Mouse (Mus musculus) gastrocnemius, postnatal 14 days (tissue): ENCODE measurements around the gene Zfp109. TPM values are rescaled to one million over a fixed set of nuclear protein-coding genes. Genes with fewer than 3 reads are reported as not detected.

ENCODE experiments used
- DNase-seq: peaks from one replicate; pipeline ENCODE4 v3.0.0; 2021; ENCODE audit warnings: mixed read lengths
- intact Hi-C: fragments of 180-260 bp; cut with DNase I; formaldehyde crosslinking; loops from one replicate; pipeline ENCODE4 v1.15.1; 2025; ENCODE audit warnings: low total_unique reads
- total RNA-seq, 2 experiments: library from RNA; stranded (reverse); gene quantifications; 2 replicates each; pipeline ENCODE4 v1.2.3; 2021

Zfp109 gene
- total RNA-seq, 2 experiments from 2014 or later = 1.5 to 1.7 TPM

DNA sequence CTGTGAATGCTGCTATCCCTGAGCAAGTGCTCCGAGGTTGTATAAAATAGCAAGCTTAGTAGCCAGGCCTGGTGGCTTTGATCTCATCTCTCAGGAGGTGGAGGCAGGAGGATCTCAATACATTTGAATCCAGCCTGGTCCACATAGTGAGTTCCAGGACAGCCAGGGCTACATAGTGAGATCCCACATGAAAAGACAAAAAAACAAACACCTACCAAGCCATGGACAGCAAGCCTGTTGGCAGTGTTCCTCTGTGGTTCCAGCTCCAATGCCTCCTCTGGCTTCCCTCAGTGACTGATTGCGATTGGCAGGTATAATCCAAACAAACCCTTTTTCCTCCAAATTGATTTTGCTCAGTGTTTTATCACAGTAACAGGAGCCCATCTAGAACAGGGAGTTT is 27.1 kb downstream of the Zfp109 start:
- intact Hi-C loops = no loop called here
- DNase-seq = no peak

DNA sequence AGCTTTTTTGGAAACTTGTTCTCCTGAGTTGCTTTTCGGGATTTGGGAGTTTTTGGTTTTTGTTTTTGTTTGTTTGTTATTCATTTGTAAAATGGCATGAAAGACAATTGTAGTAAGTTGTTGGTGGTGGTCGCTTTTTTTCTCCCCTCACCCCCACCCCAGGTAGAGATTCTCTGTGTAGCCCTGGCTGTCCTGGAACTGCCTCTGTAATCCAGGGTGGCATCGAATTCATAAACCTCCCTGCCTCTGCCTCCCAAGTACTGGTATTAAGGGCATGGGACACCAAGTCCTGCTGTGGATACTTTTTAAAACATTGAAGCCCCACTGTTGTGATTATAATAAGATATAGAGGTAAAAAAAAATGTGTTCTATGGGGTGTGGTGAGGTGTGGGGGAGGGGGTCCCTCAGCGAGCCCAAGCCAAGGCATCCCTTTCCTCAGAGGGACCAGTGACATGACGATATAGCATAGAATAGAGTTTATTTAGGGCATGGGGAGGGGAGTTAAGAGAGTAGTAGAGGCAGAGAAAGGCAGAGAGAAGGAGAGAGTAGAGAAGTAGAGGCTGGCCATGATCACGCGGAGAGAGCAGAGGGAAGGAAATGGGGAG is 29.0 kb downstream of the Zfp109 start:
- DNase-seq = no peak

DNA sequence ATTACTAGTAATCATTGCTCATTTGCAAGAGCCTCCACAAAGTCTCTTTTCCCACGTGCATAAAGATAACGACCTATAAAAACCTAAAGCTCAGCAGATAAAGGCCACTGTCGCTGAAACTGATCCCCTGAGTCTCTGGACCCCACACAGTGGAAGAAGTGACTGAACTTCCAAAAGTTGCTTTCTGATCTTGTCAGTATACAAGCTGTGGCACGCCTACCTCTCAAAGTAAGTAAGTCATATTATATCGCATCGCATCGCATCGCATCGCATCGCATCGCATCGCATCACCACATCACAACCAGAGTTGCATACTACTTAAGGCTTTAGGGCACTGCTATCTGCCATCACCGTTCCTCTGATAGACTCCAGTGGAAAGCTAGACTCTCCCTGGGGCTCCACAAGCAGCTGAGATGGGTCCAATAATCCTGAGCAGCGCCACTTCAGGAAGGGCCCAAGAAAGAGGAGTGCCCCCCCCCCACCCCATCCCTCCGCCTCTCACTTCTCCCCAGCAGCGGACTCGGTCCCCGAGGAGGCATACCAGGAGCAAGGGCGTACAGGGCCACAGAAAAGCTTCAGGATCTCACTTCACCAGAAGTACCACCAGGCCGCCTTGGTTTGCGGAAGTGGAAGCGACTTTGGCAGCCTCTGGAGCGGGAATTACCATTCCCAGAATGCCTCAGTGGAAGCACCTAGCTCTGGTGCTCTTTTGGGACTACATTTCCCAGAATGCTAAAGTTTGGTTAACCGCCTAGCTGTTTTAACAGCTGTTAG is 29.7 kb downstream of the Zfp109 start:
- intact Hi-C loops = no loop called here
- DNase-seq = peak; percentile 68

More for the DNA sequence above, 29.0 kb downstream of the Zfp109 start:
- intact Hi-C loops = no loop called here

DNA sequence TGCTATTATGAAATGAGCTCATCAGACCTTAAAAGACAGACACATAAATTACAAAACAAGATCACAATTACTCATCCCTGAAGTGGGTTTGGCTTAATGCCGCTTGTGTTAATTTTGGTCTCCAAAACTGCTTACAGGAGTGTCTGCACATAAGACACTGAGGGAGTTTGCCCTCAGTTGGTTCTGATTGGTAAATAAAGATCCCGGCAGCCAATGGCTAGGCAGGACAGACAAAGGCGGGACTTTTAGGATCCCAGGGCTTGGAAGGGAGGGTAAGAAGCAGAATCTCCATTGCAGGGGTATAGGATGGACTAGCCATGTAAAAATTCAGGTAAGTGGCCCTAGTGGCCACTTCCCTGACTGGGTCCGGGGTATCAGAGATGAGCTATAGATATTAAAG is 40.4 kb downstream of the Zfp109 start:
- intact Hi-C loops = no loop called here

DNA sequence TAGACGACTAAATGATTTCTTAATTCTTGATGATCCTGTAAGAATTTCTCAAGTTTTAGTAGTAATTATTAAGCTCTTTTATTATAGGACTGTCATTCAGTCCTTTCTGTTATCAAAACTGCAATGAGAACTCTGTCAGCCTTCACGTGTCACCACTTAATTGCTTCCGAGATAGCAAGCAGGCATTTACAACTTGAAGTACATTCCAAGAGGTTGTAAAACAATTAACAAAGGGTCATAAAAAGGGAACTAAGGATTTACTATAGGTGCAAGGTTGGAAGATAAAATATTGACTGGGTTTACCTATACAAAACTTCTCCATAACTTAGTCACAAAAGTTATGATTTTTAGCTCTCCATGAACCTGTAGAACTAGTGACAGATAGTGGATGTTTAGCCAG is 44.2 kb downstream of the Zfp109 start:
- intact Hi-C loops = no loop called here
- DNase-seq = no peak

More for the DNA sequence above, 40.4 kb downstream of the Zfp109 start:
- no peak for DNase-seq

DNA sequence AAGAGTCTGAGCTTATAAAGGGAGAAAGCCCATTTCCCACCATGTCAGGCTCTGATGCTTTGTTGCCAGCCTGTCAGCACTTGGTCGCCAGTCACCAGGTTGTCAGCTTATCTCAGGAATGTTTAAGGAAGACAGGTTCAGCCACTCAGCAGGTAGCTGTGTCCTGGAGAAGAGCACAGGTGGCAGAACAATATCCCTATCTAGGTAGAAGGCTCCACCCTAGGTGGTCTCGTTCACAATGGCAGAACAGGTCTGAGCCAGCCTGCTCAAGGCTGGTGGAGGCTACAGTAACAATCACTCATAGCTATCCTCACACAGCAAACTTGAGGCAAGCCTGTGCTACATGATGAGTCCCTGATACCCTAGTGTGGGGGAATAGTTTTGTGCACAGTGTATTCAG is 46.0 kb downstream of the Zfp109 start:
- intact Hi-C loops = no loop called here
- no peak for DNase-seq

DNA sequence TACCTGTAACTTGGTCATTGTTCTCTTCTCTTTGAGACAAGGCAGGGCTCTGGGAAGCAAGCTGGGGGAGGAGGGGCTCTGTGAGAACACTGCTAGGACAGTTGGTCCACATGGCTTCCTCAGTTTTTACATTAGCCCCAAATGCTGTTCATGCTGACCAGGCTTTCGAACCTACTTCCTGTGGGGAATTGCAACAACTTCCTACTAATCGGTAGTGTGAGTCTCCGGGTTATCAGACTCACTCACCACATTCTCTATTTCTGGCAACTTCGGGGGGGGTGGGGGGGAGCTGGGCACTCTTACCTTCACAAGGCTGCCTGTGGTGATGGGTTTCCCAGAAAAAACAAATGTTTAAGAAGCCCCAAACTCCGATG is 47.8 kb downstream of the Zfp109 start:
- no peak for DNase-seq
- intact Hi-C loops = no loop called here

DNA sequence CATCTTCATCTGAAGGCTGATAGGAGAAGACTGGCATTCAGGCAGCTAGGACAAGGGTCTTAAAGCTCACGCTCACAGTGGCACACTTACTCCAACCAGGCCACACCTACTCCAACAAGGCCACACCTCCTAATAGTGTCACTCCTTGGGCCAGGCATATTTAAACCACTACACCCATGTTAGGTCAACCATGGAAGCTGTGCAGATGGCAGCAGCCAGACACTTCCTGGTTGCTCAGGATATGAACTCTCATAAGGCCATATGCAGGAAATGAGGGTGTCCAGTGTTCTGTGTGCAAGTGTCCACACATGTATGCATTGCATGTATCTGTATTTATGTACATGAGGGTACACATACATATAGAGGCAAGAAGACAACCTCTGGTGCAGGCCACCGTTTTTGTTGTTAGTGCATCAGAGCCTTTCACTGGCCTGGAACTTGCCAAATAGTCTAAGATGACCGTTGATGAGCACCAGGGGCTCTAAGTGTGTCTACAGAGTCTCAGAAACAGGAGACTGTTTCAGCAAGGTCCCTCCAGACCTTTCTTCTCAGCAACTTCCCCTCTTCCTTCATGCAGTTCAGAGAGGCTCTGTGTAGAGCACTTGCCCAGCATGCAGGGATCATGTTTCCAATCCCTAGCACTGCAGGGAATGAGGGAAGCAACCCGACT is 48.3 kb downstream of the Zfp109 start:
- no peak for DNase-seq
- intact Hi-C loops = no loop called here

DNA sequence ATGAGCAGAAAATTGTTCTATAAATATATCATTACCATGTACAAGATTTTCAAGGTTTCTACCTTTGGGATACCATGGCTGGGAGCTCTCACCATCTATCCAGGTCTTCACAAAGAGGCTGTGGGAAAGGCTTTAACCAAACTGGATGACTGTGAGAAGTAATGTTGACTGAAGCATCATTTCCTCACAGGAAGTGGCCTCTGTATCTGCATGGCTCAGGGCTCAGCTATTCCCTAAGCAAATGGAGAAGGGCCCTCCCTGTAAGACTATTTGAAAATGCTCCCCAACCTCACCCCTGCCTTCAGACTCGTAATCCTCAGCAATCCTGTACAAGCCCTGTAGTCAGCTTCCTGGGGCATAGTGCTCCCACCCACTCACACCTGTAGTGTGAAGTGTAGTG is 49.7 kb downstream of the Zfp109 start:
- DNase-seq = no peak
- intact Hi-C loops = no loop called here

Other genes with a start within 250 kb of the Zfp109 start
- gene V1rd19, start 235.9 kb downstream of the Zfp109 start, total RNA-seq = not detected
- gene Vmn1r183, start 184.3 kb downstream of the Zfp109 start, total RNA-seq = not detected
- 1 to 10 TPM; 5.8 to 6.0 TPM for gene Zfp180, start 155.6 kb downstream of the Zfp109 start, total RNA-seq
- gene Zfp112, start 125.2 kb downstream of the Zfp109 start, total RNA-seq = 1 to 10 TPM; 2.7 to 3.5 TPM
- gene Zfp235, start 103.4 kb downstream of the Zfp109 start, total RNA-seq = 1 to 10 TPM; 3.8 to 4.0 TPM
- gene Zfp114, start 62.5 kb downstream of the Zfp109 start, total RNA-seq = under 1 TPM in 1 of 2 experiments, not detected in 1; 0.51 TPM
- 1 to 10 TPM; 3.6 to 4.7 TPM for gene Zfp111, start 26.1 kb downstream of the Zfp109 start, total RNA-seq
- 1 to 10 TPM; 1.4 TPM for gene Zfp108, start 17.2 kb upstream of the Zfp109 start, total RNA-seq
- 1 to 10 TPM; 3.0 to 3.7 TPM for gene Zfp93, start 32.9 kb upstream of the Zfp109 start, total RNA-seq
- gene Zfp61, start 63.7 kb upstream of the Zfp109 start, total RNA-seq = 1 to 10 TPM; 2.6 to 3.8 TPM
- gene Zfp94, start 79.1 kb upstream of the Zfp109 start, total RNA-seq = 1 to 10 TPM; 1.7 to 2.4 TPM
- not detected for gene Tescl, start 96.4 kb upstream of the Zfp109 start, total RNA-seq
- gene Lypd5, start 111.6 kb upstream of the Zfp109 start, total RNA-seq = not detected
- under 1 TPM; 0.29 to 0.33 TPM for gene Kcnn4, start 132.7 kb upstream of the Zfp109 start, total RNA-seq
- 1 to 10 TPM; 9.2 to 9.5 TPM for gene Smg9, start 162.1 kb upstream of the Zfp109 start, total RNA-seq
- under 1 TPM in 1 of 2 experiments, not detected in 1; 0.12 TPM for gene Irgc1, start 214.7 kb upstream of the Zfp109 start, total RNA-seq
- gene Plaur, start 224.9 kb upstream of the Zfp109 start, total RNA-seq = 1 to 10 TPM in 1 of 2 experiments, under 1 TPM in 1; 0.84 to 1.2 TPM
- 10 to 100 TPM in 1 of 2 experiments, 1 to 10 TPM in 1; 5.3 to 17.7 TPM for gene Cadm4, start 244.5 kb upstream of the Zfp109 start, total RNA-seq